Mouse (Mus musculus) lung, adult 2 months (tissue): ENCODE measurements around the gene Fgf7.

Experiments used
- CTCF ChIP-seq: fragments of 200-500 bp; IDR thresholded peaks from 2 replicates; pipeline ENCODE4 v1.5.1; 2011; ENCODE audit warnings: mild to moderate bottlenecking, low read length, control low read depth; ENCODE audit not compliant: insufficient read depth
- POLR2A ChIP-seq: fragments of 200-500 bp; IDR thresholded peaks from 2 replicates; pipeline ENCODE4 v1.6.1; 2011; ENCODE audit warnings: low read depth, mild to moderate bottlenecking, control low read depth, low read length, borderline replicate concordance; ENCODE audit errors: extremely low read depth

DNA sequence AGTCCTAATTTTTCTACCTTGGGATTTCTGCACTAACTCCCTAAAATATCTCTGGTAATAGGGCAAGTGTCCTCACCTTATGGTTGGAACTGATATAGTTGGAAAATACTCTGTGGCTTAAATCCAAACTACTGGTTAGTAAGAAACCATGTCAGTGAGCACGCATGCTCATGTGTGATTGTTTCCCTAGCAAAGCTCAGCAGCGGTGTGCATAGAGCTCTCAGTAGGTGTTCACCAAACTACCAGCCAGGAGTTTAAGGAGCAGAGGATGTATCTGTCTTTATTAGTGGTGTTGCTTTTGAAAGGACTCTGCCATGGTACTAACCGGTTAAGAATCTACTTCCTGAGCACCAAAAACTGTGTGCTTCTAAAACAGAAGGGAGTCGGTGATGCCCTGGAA lies 1.7 kb downstream of the Fgf7 start:
- TF ChIP-seq POLR2A (no peak), CTCF (no peak)
